Mouse (Mus musculus) left cerebral cortex, adult 2 months (tissue): ENCODE measurements around the gene Calr. TPM values are rescaled to one million over a fixed set of nuclear protein-coding genes. Genes with fewer than 3 reads are reported as not detected.

ENCODE experiments used
- DNase-seq, 2 experiments: peaks; one replicate each; pipeline ENCODE4 v3.0.0; 2021 to 2022; ENCODE audit warnings: low spot score in 2 of 2, mixed read lengths in 1 of 2; ENCODE audit errors: extremely low spot score in 1 of 2
- H3K27ac ChIP-seq: fragments of 200-600 bp; 2 replicates; pipeline ENCODE4 v1.8.1; 2022
- H3K4me3 ChIP-seq: fragments of 200-600 bp; 2 replicates; pipeline ENCODE4 v1.8.1; 2022
- CTCF ChIP-seq: fragments of 200-600 bp; IDR thresholded peaks from 2 replicates; pipeline ENCODE4 v1.8.1; 2022; ENCODE audit warnings: antibody characterized with exemption, mild to moderate bottlenecking, moderate library complexity
- intact Hi-C: fragments of 180-260 bp; cut with DNase I; formaldehyde crosslinking; loops from one replicate; pipeline ENCODE4 v1.15.1; 2025
- total RNA-seq, 2 experiments: library from RNA; stranded (reverse); gene quantifications; 2 replicates each; pipeline ENCODE4 v1.2.3; 2021

Gene Calr
- total RNA-seq, 2 experiments from 2014 or later = 459 to 496 TPM

- peak within 1 kb of the TSS; percentile 99 for H3K4me3 ChIP-seq
- DNase-seq = peak; percentile 91 to 92
- intact Hi-C loops = no loop called here
- no peak; the same call in 1 of the 2 replicates for TF ChIP-seq CTCF
- H3K27ac ChIP-seq = peak within 1 kb of the TSS; percentile 89
Measured at GRCm38 (mm10) chr8:84840248-84840999, 6.3 kb downstream of the Calr start, which contains the start of gene Rad23a. Rad23a (minus strand) TSS chr8:84840665.

GRCm38 (mm10) chr8:84839875-84840247 is 6.9 kb downstream of the Calr start:
- intact Hi-C loops = no loop called here
- TF ChIP-seq CTCF = no peak
- Histone ChIP-seq H3K27ac (peak overlapping the region; percentile 89), H3K4me3 (peak overlapping the region; percentile 99)
- DNase-seq = no peak

GRCm38 (mm10) chr8:84839411-84839810 is 7.3 kb downstream of the Calr start:
- Histone ChIP-seq H3K4me3 (peak overlapping the region; percentile 99), H3K27ac (no peak overlapping the region)
- DNase-seq = no peak
- no peak for TF ChIP-seq CTCF
- intact Hi-C loops = no loop called here

- no peak overlapping the region for H3K4me3 ChIP-seq
- DNase-seq = no peak
- intact Hi-C loops = no loop called here
- no peak overlapping the region for H3K27ac ChIP-seq
- no peak for TF ChIP-seq CTCF
Measured at GRCm38 (mm10) chr8:84838513-84838912, 8.2 kb downstream of the Calr start.

DNA sequence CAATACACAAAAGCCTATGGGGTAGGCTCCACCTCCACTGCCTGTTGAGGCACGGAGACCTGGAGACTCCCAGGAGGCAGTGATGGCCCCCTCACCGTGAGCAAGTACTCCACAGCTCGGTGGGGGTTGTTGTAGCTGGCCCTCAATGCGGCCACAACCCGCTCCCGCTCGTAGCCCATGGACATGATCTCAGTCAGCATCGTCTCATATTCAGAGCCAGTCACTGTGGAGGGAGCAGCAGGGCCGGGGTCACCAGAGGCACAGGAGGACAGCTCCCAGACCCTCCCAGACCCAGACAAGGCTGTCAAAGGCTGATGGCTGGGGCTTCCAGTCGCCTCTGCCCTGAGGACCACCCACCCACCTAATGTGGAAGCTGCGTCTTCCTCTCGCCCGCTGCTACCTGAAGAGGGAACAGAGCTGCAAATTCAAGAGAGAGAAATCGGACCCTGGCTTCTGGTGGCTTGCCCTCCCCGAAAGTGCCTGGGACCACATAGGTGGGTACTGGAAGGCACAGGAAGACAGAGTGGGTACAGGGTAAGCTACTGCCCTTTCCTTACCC is 8.7 kb downstream of the Calr start:
- intact Hi-C loops = no loop called here

DNA sequence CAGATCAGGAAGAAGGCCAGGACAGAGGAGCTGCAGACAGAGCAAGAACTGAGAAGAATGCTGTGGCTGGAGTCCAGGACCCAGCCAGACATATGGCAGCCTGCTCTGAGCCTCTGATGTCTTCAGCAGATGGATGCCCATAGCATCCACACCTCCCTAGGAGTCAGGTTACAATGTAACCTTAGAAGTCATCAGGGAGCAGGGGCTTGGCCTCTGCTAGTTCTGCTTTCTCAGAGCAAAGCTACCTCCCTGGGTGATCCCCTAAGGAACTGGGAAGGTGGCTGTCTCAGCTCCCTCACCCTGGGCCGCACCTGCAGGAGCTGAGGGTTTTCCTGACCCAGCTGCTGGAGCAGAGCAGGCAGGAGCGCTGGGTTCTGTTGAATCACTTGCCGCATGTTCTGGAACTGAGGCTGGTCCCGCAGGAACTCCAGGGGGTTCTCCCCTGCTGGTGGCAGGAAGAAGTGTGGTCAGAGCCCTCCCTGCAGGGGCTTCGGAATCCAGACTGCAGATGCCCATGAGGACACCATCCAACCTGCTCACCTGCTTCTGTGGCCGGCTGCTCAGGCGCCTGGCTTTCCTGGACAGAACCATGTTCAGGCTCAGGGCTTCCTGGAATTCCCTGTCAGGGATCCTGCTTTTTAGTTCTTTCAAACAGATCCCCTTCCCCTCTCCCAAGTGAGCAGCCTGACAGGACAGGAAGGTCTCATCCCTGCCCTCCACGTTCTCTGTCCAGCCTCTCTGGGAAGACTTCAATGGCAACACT is 9.4 kb downstream of the Calr start:
- no peak for DNase-seq
- H3K4me3 ChIP-seq = no peak overlapping the region
- no peak overlapping the region for H3K27ac ChIP-seq
- intact Hi-C loops = no loop called here
- peak; percentile 1 for TF ChIP-seq CTCF

More for the DNA sequence above, 8.7 kb downstream of the Calr start:
- Histone ChIP-seq H3K4me3 (no peak overlapping the region), H3K27ac (no peak overlapping the region)
- DNase-seq = no peak
- TF ChIP-seq CTCF = no peak

DNA sequence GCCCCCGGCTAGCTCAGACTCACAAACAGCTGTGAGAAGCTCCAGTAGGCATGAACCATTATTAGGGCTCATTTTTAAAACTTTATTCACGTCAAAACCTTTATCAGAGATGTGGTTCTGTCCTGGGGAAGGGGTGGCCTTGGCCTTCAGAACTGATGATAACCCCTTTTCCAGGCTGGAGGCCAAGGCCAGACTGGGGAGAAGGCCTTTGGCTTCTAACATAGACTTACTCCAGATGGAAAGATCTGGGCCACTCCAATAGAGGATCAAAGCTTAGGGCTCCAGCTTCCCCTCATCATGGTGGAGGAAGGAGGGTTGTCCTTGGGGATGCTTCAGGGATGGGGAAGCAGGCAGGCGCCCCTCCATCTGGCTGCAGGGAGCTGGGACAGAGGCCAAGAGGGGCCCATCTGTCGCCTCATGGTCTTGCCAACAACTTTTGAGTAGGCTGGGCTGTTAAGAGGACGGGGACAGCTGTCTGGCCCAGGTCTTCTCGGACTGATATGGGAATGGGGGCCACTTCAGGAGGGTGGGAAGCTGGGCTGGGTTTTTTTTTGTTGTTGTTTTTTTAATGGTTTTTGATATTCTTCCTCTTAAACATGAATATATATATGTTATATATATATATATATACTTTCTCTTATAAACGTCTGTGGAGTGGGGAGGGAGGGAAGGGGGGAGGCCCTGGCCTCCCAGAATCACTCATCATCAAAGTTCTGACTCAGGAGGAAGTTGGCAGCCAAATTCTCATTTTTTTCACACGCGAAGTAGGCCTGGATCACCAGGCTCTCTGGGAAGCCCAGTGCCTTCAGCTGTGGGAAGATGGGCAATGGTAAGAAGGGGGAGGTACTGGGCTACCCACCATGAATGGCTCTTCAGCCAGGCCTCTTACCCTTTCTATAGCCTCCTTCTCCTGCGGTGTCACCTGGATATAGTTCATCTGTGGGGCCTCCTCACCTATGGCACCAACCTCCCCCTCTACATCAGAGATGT is 11.6 kb downstream of the Calr start:
- H3K4me3 ChIP-seq = no peak overlapping the region
- TF ChIP-seq CTCF = no peak
- peak overlapping the region; percentile 59 for H3K27ac ChIP-seq
- intact Hi-C loops = no loop called here
- DNase-seq = peak in 1 of 2 experiments; percentile 80

DNA sequence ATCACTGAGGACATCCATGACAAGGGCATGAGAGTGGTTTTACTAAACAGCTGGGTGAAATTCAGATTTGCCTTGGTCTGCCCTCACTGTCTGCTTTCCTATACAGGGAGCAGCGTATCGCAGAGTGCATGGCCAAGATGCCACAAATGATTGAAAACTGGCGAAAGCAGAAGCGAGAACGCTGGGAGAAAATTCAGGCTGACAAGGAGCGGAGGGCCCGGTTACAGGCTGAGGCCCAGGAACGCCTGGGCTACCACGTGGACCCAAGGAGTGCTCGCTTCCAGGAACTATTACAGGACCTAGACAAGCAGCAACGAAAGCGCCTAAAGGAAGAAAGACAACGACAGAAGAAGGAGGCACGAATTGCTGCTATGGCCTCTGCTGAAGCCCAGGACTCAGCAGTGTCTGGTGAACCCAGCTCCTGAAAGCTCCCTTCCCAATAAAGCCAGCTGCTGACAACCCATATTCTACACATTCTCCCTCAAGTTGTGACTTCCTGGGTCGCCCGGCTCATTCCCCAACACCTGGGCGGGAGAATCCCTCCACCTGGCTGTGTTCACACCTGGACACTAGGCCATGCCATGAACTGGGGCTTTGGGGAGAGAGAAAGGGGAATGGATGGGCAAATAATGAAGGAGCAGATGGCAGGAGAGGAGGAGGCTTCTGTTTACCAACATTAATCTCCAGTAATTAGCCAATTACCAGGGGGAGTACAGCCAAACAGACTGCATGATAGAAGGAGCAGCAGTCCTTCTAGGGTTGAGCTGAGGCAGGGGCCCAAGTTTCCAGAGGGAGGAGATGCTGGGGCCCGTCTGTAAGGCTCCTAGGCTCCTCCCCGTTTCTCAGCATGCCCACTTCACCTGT is 12.5 kb downstream of the Calr start:
- no peak for TF ChIP-seq CTCF
- DNase-seq = no peak
- no peak overlapping the region for H3K4me3 ChIP-seq
- peak overlapping the region; percentile 59 for H3K27ac ChIP-seq
- intact Hi-C loops = no loop called here

- no peak for DNase-seq
- Histone ChIP-seq H3K4me3 (peak overlapping the region; percentile 96), H3K27ac (peak overlapping the region; percentile 94)
- intact Hi-C loops = no loop called here
- no peak; the same call in none of the 2 replicates for TF ChIP-seq CTCF
Measured at GRCm38 (mm10) chr8:84832759-84833742, 13.7 kb downstream of the Calr start.
